Mouse (Mus musculus): ENCODE measurements around the gene Morc4.

- TF ChIP-seq CTCF (IDR thresholded peaks at IDR 0.05; ENCODE audit: control insufficient read depth, insufficient read depth, insufficient read length) (no peak), MAX (IDR thresholded peaks at IDR 0.05) (no peak), CEBPB (IDR thresholded peaks at IDR 0.05; ENCODE audit: low read depth) (no peak), MYOG (IDR thresholded peaks at IDR 0.05; ENCODE audit: control insufficient read depth, extremely low read depth, insufficient read length) (no peak), FOSL1 (IDR thresholded peaks at IDR 0.05; ENCODE audit: insufficient read depth, low read length, poor library complexity, severe bottlenecking) (no peak)
Measured at GRCm38 (mm10) chrX:139825402-139825801, 46.1 kb downstream of the Morc4 start.
